Mouse (Mus musculus): Measurements from ENCODE around the gene Hist1h2bm. TPM values are rescaled to one million over a fixed set of nuclear protein-coding genes. Genes with fewer than 3 reads are reported as not detected.

Hist1h2bm gene
- polyA plus RNA-seq (2015; fragmentation: Nextera tagmentation; extraction: Ambion mirVana), result 1.1 and 1.3 TPM in 2 replicates

GRCm38 (mm10) chr13:21721757-21722372, at the start of gene Hist1h2bm:
TSS of gene Hist1h2bm (plus strand) at chr13:21722044.

GRCm38 (mm10) chr13:21677305-21677704, 44.5 kb upstream of the Hist1h2bm start, which contains the start of gene Olfr1360:
TSS of gene Olfr1360 (minus strand) at chr13:21677405.

DNA sequence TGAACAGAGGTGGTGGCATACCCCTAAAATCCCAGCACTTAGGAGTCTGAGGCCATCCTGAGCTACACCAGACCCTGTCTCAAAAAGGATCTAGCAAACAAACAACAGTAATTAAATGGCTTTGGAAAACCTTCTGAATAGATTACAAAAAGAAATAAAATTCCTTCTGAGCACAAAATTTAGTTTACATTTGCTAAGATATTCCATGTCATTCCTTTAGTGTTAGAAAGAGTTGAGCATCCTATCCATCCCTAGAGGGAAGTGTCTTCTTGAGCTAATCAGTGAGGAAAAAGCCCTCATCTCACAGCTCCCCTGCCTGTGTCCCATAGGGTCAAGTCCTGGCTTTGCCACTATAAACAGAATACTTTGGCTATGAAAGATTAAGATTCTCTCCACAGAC, 24.0 kb upstream of the Hist1h2bm start, which contains the start of gene Olfr1359:
Gene Olfr1359 (plus strand): TSS at position 301 of the 400 bp plus-strand sequence.

GRCm38 (mm10) chr13:21715864-21716539, 5.8 kb upstream of the Hist1h2bm start, which contains the start of the genes Hist1h2bl and Hist1h2ai:
TSS of gene Hist1h2bl (minus strand) at chr13:21716143.
TSS of gene Hist1h2ai (plus strand) at chr13:21716422.

GRCm38 (mm10) chr13:21717397-21718357, 4.2 kb upstream of the Hist1h2bm start, which contains the start of gene Hist1h3h:
TSS of gene Hist1h3h (plus strand) at chr13:21717659.

DNA sequence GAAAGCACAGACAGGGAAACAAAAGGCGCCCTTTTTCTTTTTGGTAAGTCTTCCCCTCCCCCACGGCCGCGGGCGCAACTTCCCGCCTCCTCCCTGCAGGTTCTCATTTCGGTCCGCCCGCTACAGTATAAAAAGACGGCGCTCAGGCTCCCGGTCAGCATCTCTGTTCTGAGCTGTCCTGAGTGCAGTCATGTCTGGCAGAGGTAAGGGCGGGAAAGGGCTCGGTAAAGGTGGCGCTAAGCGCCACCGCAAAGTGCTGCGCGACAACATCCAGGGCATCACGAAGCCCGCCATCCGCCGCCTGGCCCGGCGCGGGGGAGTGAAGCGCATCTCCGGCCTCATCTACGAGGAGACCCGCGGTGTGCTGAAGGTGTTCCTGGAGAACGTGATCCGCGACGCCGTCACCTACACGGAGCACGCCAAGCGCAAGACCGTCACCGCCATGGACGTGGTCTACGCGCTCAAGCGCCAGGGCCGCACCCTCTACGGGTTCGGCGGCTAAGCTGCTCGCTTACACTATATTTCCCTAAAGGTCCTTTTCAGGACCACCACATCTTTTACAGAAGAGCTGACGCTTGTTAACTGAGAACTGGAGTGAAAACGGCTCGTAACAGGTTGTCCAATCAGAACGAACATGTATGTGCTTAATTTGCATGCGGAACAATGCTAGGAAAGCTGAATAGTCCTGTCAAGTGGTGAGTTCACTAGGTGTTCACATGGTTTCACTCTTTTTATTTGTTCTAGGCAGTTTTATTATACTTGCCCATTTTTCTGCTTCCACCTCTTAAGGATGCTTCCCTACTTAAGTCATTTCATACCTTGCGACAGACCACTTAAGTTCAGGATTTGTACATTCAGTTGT, 13.3 kb downstream of the Hist1h2bm start, which contains the start of gene Hist1h4j:
Gene Hist1h4j (plus strand): TSS at position 159 of the 862 bp plus-strand sequence.

DNA sequence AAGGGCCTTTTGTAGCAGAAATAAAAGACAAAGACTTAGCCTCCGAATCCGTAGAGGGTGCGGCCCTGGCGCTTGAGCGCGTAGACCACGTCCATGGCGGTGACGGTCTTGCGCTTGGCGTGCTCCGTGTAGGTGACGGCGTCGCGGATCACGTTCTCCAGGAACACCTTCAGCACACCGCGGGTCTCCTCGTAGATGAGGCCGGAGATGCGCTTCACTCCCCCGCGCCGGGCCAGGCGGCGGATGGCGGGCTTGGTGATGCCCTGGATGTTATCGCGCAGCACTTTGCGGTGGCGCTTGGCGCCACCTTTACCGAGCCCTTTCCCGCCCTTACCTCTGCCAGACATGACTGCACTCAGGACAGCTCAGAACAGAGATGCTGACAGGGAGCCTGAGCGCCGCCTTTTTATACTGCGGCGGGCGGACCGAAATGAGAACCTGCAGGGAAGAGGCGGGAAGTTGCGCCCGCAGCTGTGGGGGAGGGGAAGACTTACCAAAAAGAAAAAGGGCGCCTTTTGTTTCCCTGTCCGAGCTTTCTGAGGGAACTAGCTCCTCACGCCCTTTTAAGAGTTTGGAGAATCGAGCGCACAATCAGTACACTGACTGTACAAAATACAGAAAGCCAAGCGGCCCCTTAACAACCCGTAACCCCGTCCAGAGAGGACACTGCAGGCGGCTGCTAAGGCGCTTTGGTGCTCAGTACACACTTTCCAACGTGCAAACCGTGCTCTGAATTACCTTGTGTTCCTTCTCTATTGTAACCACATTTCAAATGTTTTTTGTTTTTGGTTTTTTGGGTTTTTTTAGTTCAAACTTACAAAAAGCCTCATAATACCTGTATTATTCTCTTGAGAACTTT, 28.5 kb downstream of the Hist1h2bm start, which contains the start of gene Hist1h4k:
Gene Hist1h4k (minus strand): TSS at position 347 of the 859 bp plus-strand sequence.

DNA sequence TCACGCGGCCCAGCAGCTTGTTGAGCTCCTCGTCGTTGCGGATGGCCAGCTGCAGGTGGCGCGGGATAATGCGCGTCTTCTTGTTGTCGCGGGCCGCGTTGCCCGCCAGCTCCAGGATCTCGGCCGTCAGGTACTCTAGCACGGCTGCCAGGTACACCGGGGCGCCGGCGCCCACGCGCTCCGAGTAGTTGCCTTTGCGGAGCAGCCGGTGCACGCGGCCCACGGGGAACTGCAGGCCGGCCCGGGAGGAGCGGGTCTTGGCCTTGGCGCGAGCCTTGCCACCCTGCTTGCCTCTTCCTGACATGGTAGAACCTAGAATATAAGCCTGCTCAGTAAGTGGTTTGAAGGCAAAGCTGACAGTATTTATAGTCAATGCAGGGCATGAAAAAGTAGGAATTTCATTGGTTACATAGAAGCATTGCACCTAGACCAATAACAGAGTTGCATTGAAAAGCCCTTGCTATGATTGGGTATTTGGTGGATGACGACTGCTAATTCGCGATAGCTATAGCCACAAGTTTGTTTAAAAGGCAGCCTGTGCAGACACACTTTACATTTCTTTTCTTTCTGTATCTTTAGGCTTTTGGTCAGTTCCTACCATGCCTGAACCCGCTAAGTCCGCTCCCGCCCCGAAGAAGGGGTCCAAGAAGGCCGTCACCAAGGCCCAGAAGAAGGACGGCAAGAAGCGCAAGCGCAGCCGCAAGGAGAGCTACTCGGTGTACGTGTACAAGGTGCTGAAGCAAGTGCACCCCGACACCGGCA, 31.9 kb downstream of the Hist1h2bm start, which contains the start of the genes Hist1h2ak and Hist1h2bn:
Gene Hist1h2ak (minus strand): TSS at position 304 of the 762 bp plus-strand sequence.
Gene Hist1h2bn (plus strand): TSS at position 600 of the 762 bp plus-strand sequence.

Small RNAs within 50 kb of the gene (microRNA-seq; reads per million reads assigned to microRNA genes)
- gene Gm44357 (ENCODE audit: borderline replicate concordance, insufficient number of aligned reads) (not detected), gene Gm44367 (ENCODE audit: borderline replicate concordance, insufficient number of aligned reads) (not detected), gene Gm44454 (ENCODE audit: borderline replicate concordance, insufficient number of aligned reads) (not detected)

Other genes starting within 250 kb of the Hist1h2bm start
- 3.8 and 4.9 TPM in 2 replicates for gene Zkscan4, start 243.1 kb upstream of the Hist1h2bm start, polyA plus RNA-seq (2015; fragmentation: Nextera tagmentation; extraction: Ambion mirVana)
- not detected in 2 replicates for gene Gm10065, start 242.6 kb upstream of the Hist1h2bm start, polyA plus RNA-seq (2015; fragmentation: Nextera tagmentation; extraction: Ambion mirVana)
- gene AK157302, start 226.8 kb upstream of the Hist1h2bm start, polyA plus RNA-seq (2015; fragmentation: Nextera tagmentation; extraction: Ambion mirVana), result 0.35 and 0.41 TPM in 2 replicates
- 6.0 and 10.4 TPM in 2 replicates for gene Gm11273, start 220.6 kb upstream of the Hist1h2bm start, polyA plus RNA-seq (2015; fragmentation: Nextera tagmentation; extraction: Ambion mirVana)
- 2.2 and 2.6 TPM in 2 replicates for gene Zkscan8, start 190.9 kb upstream of the Hist1h2bm start, polyA plus RNA-seq (2015; fragmentation: Nextera tagmentation; extraction: Ambion mirVana)
- not detected in 2 replicates for gene Olfr1366, start 179.2 kb upstream of the Hist1h2bm start, polyA plus RNA-seq (2015; fragmentation: Nextera tagmentation; extraction: Ambion mirVana)
- gene Olfr1535, start 162.2 kb upstream of the Hist1h2bm start, polyA plus RNA-seq (2015; fragmentation: Nextera tagmentation; extraction: Ambion mirVana), result not detected in 2 replicates
- gene Olfr1364, start 140.3 kb upstream of the Hist1h2bm start, polyA plus RNA-seq (2015; fragmentation: Nextera tagmentation; extraction: Ambion mirVana), result not detected in 2 replicates
- gene Olfr1362, start 108.0 kb upstream of the Hist1h2bm start, polyA plus RNA-seq (2015; fragmentation: Nextera tagmentation; extraction: Ambion mirVana), result not detected in 2 replicates
- gene Olfr11, start 79.5 kb upstream of the Hist1h2bm start, polyA plus RNA-seq (2015; fragmentation: Nextera tagmentation; extraction: Ambion mirVana), result not detected in 2 replicates
- not detected in 2 replicates for gene Olfr1361, start 58.7 kb upstream of the Hist1h2bm start, polyA plus RNA-seq (2015; fragmentation: Nextera tagmentation; extraction: Ambion mirVana)
- not detected in 2 replicates for gene Olfr1360, start 44.6 kb upstream of the Hist1h2bm start, polyA plus RNA-seq (2015; fragmentation: Nextera tagmentation; extraction: Ambion mirVana)
- gene Olfr1359, start 23.9 kb upstream of the Hist1h2bm start, polyA plus RNA-seq (2015; fragmentation: Nextera tagmentation; extraction: Ambion mirVana), result not detected in 2 replicates
- 1.4 TPM in 1 of 2 replicates, not detected in the other for gene Hist1h2bl, start 5.9 kb upstream of the Hist1h2bm start, polyA plus RNA-seq (2015; fragmentation: Nextera tagmentation; extraction: Ambion mirVana)
- gene Hist1h2ai, start 5.6 kb upstream of the Hist1h2bm start, polyA plus RNA-seq (2015; fragmentation: Nextera tagmentation; extraction: Ambion mirVana), result 6.6 and 14.9 TPM in 2 replicates
- 0.38 and 2.1 TPM in 2 replicates for gene Hist1h3h, start 4.4 kb upstream of the Hist1h2bm start, polyA plus RNA-seq (2015; fragmentation: Nextera tagmentation; extraction: Ambion mirVana)
- 0.39 and 0.77 TPM in 2 replicates for gene Hist1h4j, start 13.0 kb downstream of the Hist1h2bm start, polyA plus RNA-seq (2015; fragmentation: Nextera tagmentation; extraction: Ambion mirVana)
- 2.2 and 2.5 TPM in 2 replicates for gene Hist1h4k, start 28.5 kb downstream of the Hist1h2bm start, polyA plus RNA-seq (2015; fragmentation: Nextera tagmentation; extraction: Ambion mirVana)
- gene Hist1h2ak, start 31.8 kb downstream of the Hist1h2bm start, polyA plus RNA-seq (2015; fragmentation: Nextera tagmentation; extraction: Ambion mirVana), result 6.3 and 6.9 TPM in 2 replicates
- 0.83 and 1.5 TPM in 2 replicates for gene Hist1h2bn, start 32.1 kb downstream of the Hist1h2bm start, polyA plus RNA-seq (2015; fragmentation: Nextera tagmentation; extraction: Ambion mirVana)
- 9.0 and 13.0 TPM in 2 replicates for gene Hist1h1b, start 58.6 kb downstream of the Hist1h2bm start, polyA plus RNA-seq (2015; fragmentation: Nextera tagmentation; extraction: Ambion mirVana)
- 55.7 and 74.2 TPM in 2 replicates for gene Hist1h3i, start 61.3 kb downstream of the Hist1h2bm start, polyA plus RNA-seq (2015; fragmentation: Nextera tagmentation; extraction: Ambion mirVana)
- gene Hist1h2an, start 65.2 kb downstream of the Hist1h2bm start, polyA plus RNA-seq (2015; fragmentation: Nextera tagmentation; extraction: Ambion mirVana), result 7.6 and 8.2 TPM in 2 replicates
- gene Hist1h2bp, start 65.4 kb downstream of the Hist1h2bm start, polyA plus RNA-seq (2015; fragmentation: Nextera tagmentation; extraction: Ambion mirVana), result 1.4 and 1.8 TPM in 2 replicates
- gene Hist1h2bq, start 88.2 kb downstream of the Hist1h2bm start, polyA plus RNA-seq (2015; fragmentation: Nextera tagmentation; extraction: Ambion mirVana), result 1.4 and 6.7 TPM in 2 replicates
- 2.0 TPM in 1 of 2 replicates, not detected in the other for gene Hist1h2ao, start 88.4 kb downstream of the Hist1h2bm start, polyA plus RNA-seq (2015; fragmentation: Nextera tagmentation; extraction: Ambion mirVana)
- gene Hist1h4m, start 89.7 kb downstream of the Hist1h2bm start, polyA plus RNA-seq (2015; fragmentation: Nextera tagmentation; extraction: Ambion mirVana), result not detected in 2 replicates
- gene Hist1h4n, start 110.2 kb downstream of the Hist1h2bm start, polyA plus RNA-seq (2015; fragmentation: Nextera tagmentation; extraction: Ambion mirVana), result 5.7 and 5.9 TPM in 2 replicates
- 2,226 and 3,319 TPM in 2 replicates for gene Hist1h2ap, start 111.5 kb downstream of the Hist1h2bm start, polyA plus RNA-seq (2015; fragmentation: Nextera tagmentation; extraction: Ambion mirVana)
- gene Hist1h2br, start 111.7 kb downstream of the Hist1h2bm start, polyA plus RNA-seq (2015; fragmentation: Nextera tagmentation; extraction: Ambion mirVana), result 1.6 and 7.1 TPM in 2 replicates
- gene Zfp184, start 223.1 kb downstream of the Hist1h2bm start, polyA plus RNA-seq (2015; fragmentation: Nextera tagmentation; extraction: Ambion mirVana), result 3.3 and 5.1 TPM in 2 replicates